Mouse (Mus musculus) heart, postnatal 0 days (tissue): ENCODE measurements at regions not wholly inside any gene's neighbourhood (a gene's known extent, or its start where the extent isn't known, plus 50 kb on each side); places are given as distances from the start of the nearest gene placed in this dataset.

ENCODE experiments used
- ATAC-seq: fragments of 200-750 bp; cut with Nextera tagmentation; 2 replicates; pipeline ENCODE4 v1.8.0; 2017; ENCODE audit warnings: low read depth, moderate number of reproducible peaks, moderate library complexity; ENCODE audit not compliant: insufficient read depth
- DNase-seq: peaks from one replicate; pipeline ENCODE4 v3.0.0-alpha.2; 2016; ENCODE audit warnings: low spot score
- H3K27ac ChIP-seq: fragments of 300-500 bp; sonication (generic); 2 replicates; pipeline ENCODE4 v1.5.1; 2014; ENCODE audit warnings: low read depth, mild to moderate bottlenecking
- H3K27me3 ChIP-seq: fragments of 300-500 bp; sonication (generic); 2 replicates; pipeline ENCODE4 v1.6.1; 2014; ENCODE audit warnings: low read length, mixed read lengths; ENCODE audit not compliant: control insufficient read depth, insufficient read depth
- H3K36me3 ChIP-seq: fragments of 300-500 bp; sonication (generic); replicated peaks from 2 replicates; pipeline ENCODE4 v1.6.1; 2014; ENCODE audit warnings: low read length, mixed read lengths; ENCODE audit not compliant: control insufficient read depth, insufficient read depth
- H3K4me1 ChIP-seq: fragments of 300-500 bp; sonication (generic); 2 replicates; pipeline ENCODE4 v1.6.1; 2014; ENCODE audit warnings: antibody characterized with exemption; ENCODE audit not compliant: control insufficient read depth, insufficient read depth
- H3K4me2 ChIP-seq: fragments of 300-500 bp; sonication (generic); 2 replicates; pipeline ENCODE4 v1.6.1; 2014; ENCODE audit warnings: low read depth, mild to moderate bottlenecking, low read length, moderate library complexity
- H3K4me3 ChIP-seq: fragments of 300-500 bp; sonication (generic); 2 replicates; pipeline ENCODE4 v1.5.1; 2014; ENCODE audit warnings: low read depth, low read length
- H3K9ac ChIP-seq: fragments of 300-500 bp; sonication (generic); replicated peaks from 2 replicates; pipeline ENCODE4 v1.6.1; 2014; ENCODE audit warnings: low read depth, low read length, mixed read lengths
- H3K9me3 ChIP-seq: fragments of 300-500 bp; sonication (generic); replicated peaks from 2 replicates; pipeline ENCODE4 v1.6.1; 2016; ENCODE audit warnings: low read length; ENCODE audit not compliant: control insufficient read depth
- CTCF ChIP-seq: IDR thresholded peaks from 2 replicates; pipeline ENCODE4 v1.5.1; 2016; ENCODE audit warnings: antibody characterized with exemption, control low read depth, low read depth
- EP300 ChIP-seq: IDR thresholded peaks from 2 replicates; pipeline ENCODE4 v1.6.1; 2016; ENCODE audit warnings: antibody characterized with exemption, low read depth
- WGBS: fragments of 180-500 bp; shearing (Covaris S2); extraction: QIAGEN DNeasy Blood & Tissue Kit; methylation state at CpG from one replicate; pipeline ENCODE4 v1.1.7; 2014; 5-methylcytosine and 5-hydroxymethylcytosine counted together

GRCm38 (mm10) chr10:17082926-17083325, 640.1 kb upstream of the Cited2 start:
- Histone ChIP-seq H3K27ac (no peak overlapping the region), H3K4me2 (no peak overlapping the region), H3K27me3 (no peaks in the 10 kb centered on the region), H3K36me3 (no peaks in the 10 kb centered on the region), H3K4me1 (no peaks in the 10 kb centered on the region), H3K4me3 (no peak overlapping the region), H3K9me3 (no peaks in the 10 kb centered on the region), H3K9ac (no peak overlapping the region)
- ATAC-seq (no peak), DNase-seq (no peak)
- TF ChIP-seq EP300 (no peak), CTCF (no peak)
- 75% methylated on average over 4 of the region's 4 CpGs for WGBS

- ATAC-seq (no peak), DNase-seq (no peak)
- H3K27ac ChIP-seq: no peak overlapping the region
- no peak overlapping the region for H3K4me2 ChIP-seq
- H3K9ac ChIP-seq: no peak overlapping the region
- 19% methylated on average over 1 of the region's 1 CpGs for WGBS
- no peaks in the 10 kb centered on the region for H3K27me3 ChIP-seq
- TF ChIP-seq EP300: no peak
- TF ChIP-seq CTCF: no peak
- H3K36me3 ChIP-seq: no peaks in the 10 kb centered on the region
- H3K4me3 ChIP-seq: no peak overlapping the region
- H3K9me3 ChIP-seq: no peaks in the 10 kb centered on the region
- H3K4me1 ChIP-seq: no peaks in the 10 kb centered on the region
These were observed 621.0 kb upstream of the Cited2 start for GRCm38 (mm10) chr10:17102065-17102464.

DNA sequence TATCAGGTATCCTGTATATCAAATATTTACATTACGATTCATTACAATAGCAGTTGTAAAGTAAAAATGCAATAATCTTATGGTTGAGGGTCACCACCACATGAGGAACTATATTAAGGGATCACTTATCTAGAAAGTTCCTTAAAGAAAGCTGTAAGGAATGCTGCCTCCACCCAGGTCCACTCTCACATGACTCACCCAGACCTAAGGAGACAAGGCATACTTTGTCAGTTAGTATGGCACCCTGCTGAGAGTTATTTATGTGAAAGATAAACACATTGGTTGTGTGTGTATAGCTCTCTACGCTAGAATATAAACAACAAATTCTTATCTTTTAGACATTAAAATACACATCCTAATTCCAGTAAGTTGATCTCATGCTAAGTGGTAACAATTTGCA, 619.6 kb upstream of the Cited2 start:
- WGBS: 79% methylated on average over 2 of the region's 2 CpGs
- Histone ChIP-seq H3K9me3 (no peaks in the 10 kb centered on the region), H3K4me2 (no peak overlapping the region), H3K27ac (no peak overlapping the region), H3K4me3 (no peak overlapping the region), H3K27me3 (no peaks in the 10 kb centered on the region), H3K4me1 (no peaks in the 10 kb centered on the region), H3K9ac (no peak overlapping the region), H3K36me3 (no peaks in the 10 kb centered on the region)
- DNase-seq (no peak), ATAC-seq (no peak)
- TF ChIP-seq EP300 (no peak), CTCF (no peak)

GRCm38 (mm10) chr10:17106831-17107230, 616.2 kb upstream of the Cited2 start:
- no peak overlapping the region for H3K27ac ChIP-seq
- H3K9ac ChIP-seq: no peak overlapping the region
- H3K27me3 ChIP-seq: no peaks in the 10 kb centered on the region
- H3K4me3 ChIP-seq: no peak overlapping the region
- TF ChIP-seq CTCF: no peak
- TF ChIP-seq EP300: no peak
- 100% methylated on average over 1 of the region's 1 CpGs for WGBS
- no peak overlapping the region for H3K4me2 ChIP-seq
- H3K4me1 ChIP-seq: no peaks in the 10 kb centered on the region
- ATAC-seq (no peak), DNase-seq (no peak)
- no peaks in the 10 kb centered on the region for H3K9me3 ChIP-seq
- no peaks in the 10 kb centered on the region for H3K36me3 ChIP-seq

DNA sequence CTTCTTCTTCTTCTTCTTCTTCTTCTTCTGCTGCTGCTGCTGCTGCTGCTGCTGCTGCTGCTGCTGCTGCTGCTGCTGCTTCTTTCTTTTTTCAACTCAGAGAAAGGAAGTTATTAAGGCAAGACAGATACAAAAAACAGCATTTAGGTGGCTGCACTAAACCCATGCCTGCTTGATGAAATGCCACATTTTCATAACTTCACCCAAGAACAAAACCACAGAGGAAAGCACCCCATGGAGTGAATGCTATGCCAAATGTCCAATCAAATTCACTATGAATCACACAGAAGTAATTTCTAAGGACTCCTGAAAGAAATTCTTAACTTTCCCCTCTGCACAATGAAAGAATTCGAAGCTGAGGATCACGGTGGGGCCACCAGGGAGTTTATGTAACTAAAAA, 611.9 kb upstream of the Cited2 start:
- 84% methylated on average over 2 of the region's 2 CpGs for WGBS
- no peak overlapping the region for H3K9ac ChIP-seq
- H3K27me3 ChIP-seq: no peaks in the 10 kb centered on the region
- no peak overlapping the region for H3K4me2 ChIP-seq
- ATAC-seq: no peak
- no peaks in the 10 kb centered on the region for H3K36me3 ChIP-seq
- no peak overlapping the region for H3K27ac ChIP-seq
- TF ChIP-seq EP300 (no peak), CTCF (no peak)
- no peaks in the 10 kb centered on the region for H3K4me1 ChIP-seq
- H3K4me3 ChIP-seq: no peak overlapping the region
- no peaks in the 10 kb centered on the region for H3K9me3 ChIP-seq
- no peak for DNase-seq

- H3K9ac ChIP-seq: no peak overlapping the region
- TF ChIP-seq EP300 (no peak), CTCF (no peak)
- no peaks in the 10 kb centered on the region for H3K36me3 ChIP-seq
- no peaks in the 10 kb centered on the region for H3K9me3 ChIP-seq
- H3K4me2 ChIP-seq: no peak overlapping the region
- H3K27ac ChIP-seq: no peak overlapping the region
- WGBS: 88% methylated on average over 4 of the region's 4 CpGs
- ATAC-seq: no peak
- DNase-seq: no peak
- no peaks in the 10 kb centered on the region for H3K4me1 ChIP-seq
- no peak overlapping the region for H3K4me3 ChIP-seq
- no peaks in the 10 kb centered on the region for H3K27me3 ChIP-seq
These were observed 608.2 kb upstream of the Cited2 start for GRCm38 (mm10) chr10:17114805-17115204.
